In the genomic region with DNA sequence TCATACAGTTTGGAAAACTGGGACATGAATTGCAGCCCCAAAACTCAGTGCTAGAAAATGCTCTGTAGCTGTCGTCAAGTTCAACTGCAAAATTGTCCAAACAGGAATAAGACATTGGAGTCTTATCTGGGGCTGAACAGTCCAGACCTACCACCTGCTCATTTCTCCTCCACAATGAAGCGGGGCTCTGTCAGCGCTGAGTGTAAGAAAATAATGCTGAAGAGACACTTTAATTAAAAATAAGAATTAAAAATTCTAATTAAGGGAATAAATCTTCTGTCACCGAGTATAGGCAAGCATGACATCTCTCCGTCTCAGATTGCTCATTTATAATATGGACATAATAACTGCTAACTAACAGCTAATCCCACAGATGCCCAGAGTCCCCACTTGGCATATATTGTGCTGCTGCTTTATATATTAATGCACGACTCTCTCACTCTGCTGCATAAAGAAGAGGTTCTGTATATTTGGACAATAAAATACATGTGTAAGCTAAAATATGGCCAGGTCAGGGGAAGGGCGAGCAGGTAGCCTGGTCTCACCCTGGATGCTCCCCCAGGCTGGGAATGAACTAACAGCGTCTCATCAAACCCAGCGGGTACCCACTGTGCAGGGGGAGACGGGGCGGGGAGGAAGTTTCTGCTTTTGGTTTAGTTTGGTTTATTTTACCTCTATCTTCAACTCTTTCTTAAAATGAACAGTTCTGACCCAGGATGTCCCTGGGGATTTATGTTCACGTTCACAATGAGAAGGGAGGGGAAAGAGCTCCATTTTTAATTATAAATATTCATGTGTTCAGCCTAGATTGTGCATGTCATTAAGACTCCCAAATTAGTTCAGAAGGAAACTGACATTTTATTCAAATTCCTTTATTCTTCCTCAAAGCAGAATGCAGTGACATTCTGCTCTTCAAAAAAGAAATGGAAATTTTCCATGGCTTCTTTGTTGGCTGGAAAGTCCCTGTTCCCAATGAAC, we compare ENCODE assay signal across 17 mouse cellular contexts.
DNase-seq lines count a peak whose midpoint lies in the region; ATAC-seq and TF ChIP-seq lines count a peak whose summit lies in the region.
"Had no signal": no experiment of that assay in that cellular context is flagged by ENCODE, and none has a peak within 500 bp of the region (broad histone marks: within the 10 kb centered on the region; RNA-seq: fewer than 3 reads in every experiment).

No protein-coding gene starts in this region.

- H3K27me3 ChIP-seq in forebrain, postnatal 0 days (ENCODE audit: insufficient read depth, low read length) = no peaks in the 10 kb centered on the region
- no peaks in the 10 kb centered on the region for H3K27me3 ChIP-seq in midbrain, embryonic 15.5 days (replicated peaks)
- H3K27me3 ChIP-seq: heart, embryonic 15.5 days; limb, embryonic 15.5 days had no signal

- DNase-seq in layer of hippocampus, adult 2 months (ENCODE audit: low spot score in 2 of 2) = no peak
- DNase-seq in layer of hippocampus, adult 11-12 months (ENCODE audit: low spot score) = no peak
- peak; percentile 69 for DNase-seq in brain, embryonic 14.5 days (ENCODE audit: low read depth)
- DNase-seq in forebrain, postnatal 0 days = no peak
- DNase-seq in frontal cortex, adult 2 months (ENCODE audit: extremely low spot score in 1 of 2, low spot score in 1 of 2) = no peak
- DNase-seq: cerebellum, adult 8-10 months; gastrocnemius, postnatal 25 days; layer of hippocampus, postnatal 36 days; retina, postnatal 1 day; thymus, postnatal 36 days had no signal

- H3K4me2 ChIP-seq in forebrain, postnatal 0 days (ENCODE audit: low read depth) = no peak overlapping the region
- H3K4me2 ChIP-seq in midbrain, embryonic 15.5 days = no peak overlapping the region
- H3K4me2 ChIP-seq: heart, embryonic 15.5 days; limb, embryonic 15.5 days had no signal

- H3K4me1 ChIP-seq in forebrain, postnatal 0 days (ENCODE audit: insufficient read depth) = peaks cover 4% of the 10 kb centered on the region; the same call in 1 of the 2 replicates
- H3K4me1 ChIP-seq in midbrain, embryonic 15.5 days = peaks cover 5% of the 10 kb centered on the region; the same call in 1 of the 2 replicates
- H3K4me1 ChIP-seq: heart, embryonic 15.5 days had no signal

- no peaks in the 10 kb centered on the region for H3K9me3 ChIP-seq in forebrain, postnatal 0 days (ENCODE audit: low read length)
- H3K9me3 ChIP-seq in midbrain, embryonic 15.5 days = no peaks in the 10 kb centered on the region
- H3K9me3 ChIP-seq: heart, embryonic 15.5 days; limb, embryonic 15.5 days had no signal

- H3K4me3 ChIP-seq in layer of hippocampus, adult 2 months = no peak overlapping the region
- H3K4me3 ChIP-seq in forebrain, postnatal 0 days (ENCODE audit: low read depth, low read length) = no peak overlapping the region
- H3K4me3 ChIP-seq in midbrain, embryonic 15.5 days = no peak overlapping the region
- H3K4me3 ChIP-seq: heart, embryonic 15.5 days; limb, embryonic 15.5 days had no signal

- peak; percentile 71; the same call in 1 of the 2 replicates for ATAC-seq in forebrain, postnatal 0 days
- no peak for ATAC-seq in midbrain, embryonic 15.5 days (replicated peaks)
- no peak for ATAC-seq in monocyte, adult 5-6 weeks (replicated peaks; ENCODE audit: insufficient number of reproducible peaks, low FRiP score, low TSS enrichment, poor library complexity, severe bottlenecking)
- ATAC-seq: intestine, postnatal 0 days; lung, postnatal 0 days had no signal

- no peaks in the 10 kb centered on the region for H3K36me3 ChIP-seq in forebrain, postnatal 0 days (ENCODE audit: insufficient read depth)
- H3K36me3 ChIP-seq in midbrain, embryonic 15.5 days (replicated peaks) = no peaks in the 10 kb centered on the region
- H3K36me3 ChIP-seq: heart, embryonic 15.5 days; limb, embryonic 15.5 days had no signal

- H3K9ac ChIP-seq in forebrain, postnatal 0 days = no peak overlapping the region
- H3K9ac ChIP-seq in midbrain, embryonic 15.5 days = no peak overlapping the region
- H3K9ac ChIP-seq: heart, embryonic 15.5 days; limb, embryonic 15.5 days had no signal

- TF ChIP-seq POLR2A in brain, embryonic 14.5 days (IDR thresholded peaks at IDR 0.05; ENCODE audit: borderline replicate concordance, extremely low read depth, insufficient read depth, insufficient read length, poor library complexity, severe bottlenecking) = no peak

- no peak for TF ChIP-seq CTCF in layer of hippocampus, adult 2 months (conservative IDR thresholded peaks at IDR 0.05)
- TF ChIP-seq CTCF in brain, embryonic 14.5 days (IDR thresholded peaks at IDR 0.05; ENCODE audit: borderline replicate concordance, extremely low read depth, insufficient read depth, insufficient read length) = no peak
- no peak for TF ChIP-seq CTCF in forebrain, postnatal 0 days (IDR thresholded peaks at IDR 0.05; ENCODE audit: low read depth)

- WGBS in forebrain, postnatal 0 days = 34% methylated on average over 12 of the region's 12 CpGs
- 53% methylated on average over 12 of the region's 12 CpGs for WGBS in midbrain, embryonic 15.5 days

- H3K27ac ChIP-seq in layer of hippocampus, adult 2 months = peak overlapping the region; percentile 49; the same call in 1 of the 2 replicates
- H3K27ac ChIP-seq in forebrain, postnatal 0 days (ENCODE audit: low read depth, low read length) = peak overlapping the region; percentile 81
- peak overlapping the region; percentile 47; the same call in 1 of the 2 replicates for H3K27ac ChIP-seq in midbrain, embryonic 15.5 days
- H3K27ac ChIP-seq: heart, embryonic 15.5 days; kidney, postnatal 0 days; limb, embryonic 15.5 days had no signal
